Mouse (Mus musculus): ENCODE results near the gene Lyrm9. TPM values are rescaled to one million over a fixed set of nuclear protein-coding genes. Genes with fewer than 3 reads are reported as not detected.

Gene Lyrm9
- total RNA-seq, 2 experiments from 2014 or later, result 8.1 to 14.0 TPM

Other genes starting within 250 kb of the Lyrm9 start
- gene Nlk, start 129.2 kb upstream of the Lyrm9 start, total RNA-seq (2021), result 10 to 100 TPM in 1 of 2 experiments, 1 to 10 TPM in 1; 7.6 to 10.5 TPM
- 10 to 100 TPM; 17.2 to 17.7 TPM for gene Ccnq, start 74.9 kb upstream of the Lyrm9 start, total RNA-seq (2021)
- 1 to 10 TPM; 4.5 to 4.6 TPM for gene Nos2, start 94.2 kb downstream of the Lyrm9 start, total RNA-seq (2021)
- 10 to 100 TPM; 29.9 to 31.8 TPM for gene Lgals9, start 158.4 kb downstream of the Lyrm9 start, total RNA-seq (2021)

Data from gastrocnemius, postnatal 4 days (tissue).